11 mouse cellular contexts compared by ENCODE assay signal in the genomic region with DNA sequence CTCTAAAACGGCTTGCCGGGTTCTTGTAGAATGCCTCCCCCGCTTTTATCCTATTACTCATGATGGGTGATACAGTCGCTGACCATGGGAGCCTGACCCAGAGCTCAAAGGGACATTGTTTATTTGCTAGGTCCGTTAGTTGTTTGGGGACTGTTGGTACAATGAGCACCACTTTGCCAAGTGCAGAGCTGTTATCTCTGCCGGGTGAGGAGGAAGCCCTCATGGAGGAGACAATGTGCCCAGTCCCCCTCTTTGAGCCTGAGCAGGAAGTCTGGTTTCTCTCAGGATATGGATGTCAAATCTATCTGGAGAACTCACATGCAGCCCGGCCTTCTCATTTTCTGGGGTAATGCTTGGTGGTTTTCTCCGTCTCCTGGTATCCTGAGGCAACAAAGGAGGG.
DNase-seq lines count a peak whose midpoint lies in the region; ATAC-seq and TF ChIP-seq lines count a peak whose summit lies in the region.
"Had no signal": no experiment of that assay in that cellular context is flagged by ENCODE, and none has a peak within 500 bp of the region (broad histone marks: within the 10 kb centered on the region; RNA-seq: fewer than 3 reads in every experiment).

No protein-coding gene starts in this region.

- H3K4me2 ChIP-seq in heart, postnatal 0 days (ENCODE audit: low read depth, low read length): 0 out of 2 replicates have a peak overlapping the region, but pooled peaks have one; percentile 5
- no peak overlapping the region for H3K4me2 ChIP-seq in limb, embryonic 15.5 days
- H3K4me2 ChIP-seq in stomach, embryonic 14.5 days (replicated peaks; ENCODE audit: low read depth, low read length): no peak overlapping the region
- no peak overlapping the region for H3K4me2 ChIP-seq in neural tube, embryonic 15.5 days

- H3K36me3 ChIP-seq in heart, postnatal 0 days (replicated peaks; ENCODE audit: control insufficient read depth, insufficient read depth, low read length): no peaks in the 10 kb centered on the region
- H3K36me3 ChIP-seq in limb, embryonic 15.5 days: no peaks in the 10 kb centered on the region
- no peaks in the 10 kb centered on the region for H3K36me3 ChIP-seq in stomach, embryonic 14.5 days (ENCODE audit: control insufficient read depth, insufficient read depth, low read length)
- H3K36me3 ChIP-seq in neural tube, embryonic 15.5 days: no peaks in the 10 kb centered on the region

- no peak overlapping the region for H3K9ac ChIP-seq in heart, postnatal 0 days (replicated peaks; ENCODE audit: low read depth, low read length)
- H3K9ac ChIP-seq in limb, embryonic 15.5 days: no peak overlapping the region
- H3K9ac ChIP-seq in stomach, embryonic 14.5 days (replicated peaks; ENCODE audit: low read depth, low read length): no peak overlapping the region
- H3K9ac ChIP-seq in neural tube, embryonic 15.5 days (replicated peaks): no peak overlapping the region

- ATAC-seq in heart, postnatal 0 days (ENCODE audit: insufficient read depth, low read depth): peak; percentile 83
- no peak for ATAC-seq in limb, embryonic 15.5 days (ENCODE audit: insufficient number of reproducible peaks, low FRiP score, low TSS enrichment, low read depth)
- ATAC-seq in stomach, embryonic 14.5 days (ENCODE audit: insufficient number of reproducible peaks, insufficient read depth, low FRiP score, low read depth): peak; percentile 57; the same call in 1 of the 2 replicates
- no peak for ATAC-seq in neural tube, embryonic 15.5 days (ENCODE audit: low FRiP score)

- 10% methylated on average over 8 of the region's 8 CpGs for WGBS in heart, postnatal 0 days
- 40% methylated on average over 8 of the region's 8 CpGs for WGBS in limb, embryonic 15.5 days
- 20% methylated on average over 8 of the region's 8 CpGs for WGBS in stomach, embryonic 14.5 days
- WGBS in neural tube, embryonic 15.5 days: 61% methylated on average over 8 of the region's 8 CpGs

- peak; percentile 55; the same call in 1 of the 2 replicates for TF ChIP-seq EP300 in heart, postnatal 0 days (IDR thresholded peaks at IDR 0.05; ENCODE audit: low read depth)

- no peaks in the 10 kb centered on the region for H3K27me3 ChIP-seq in heart, postnatal 0 days (ENCODE audit: control insufficient read depth, insufficient read depth, low read length)
- no peaks in the 10 kb centered on the region for H3K27me3 ChIP-seq in limb, embryonic 15.5 days
- H3K27me3 ChIP-seq in stomach, embryonic 14.5 days (ENCODE audit: control insufficient read depth, insufficient read depth, low read length): no peaks in the 10 kb centered on the region
- H3K27me3 ChIP-seq in neural tube, embryonic 15.5 days (replicated peaks): no peaks in the 10 kb centered on the region

- no peak overlapping the region for H3K4me3 ChIP-seq in gastrocnemius, adult 2 months
- H3K4me3 ChIP-seq in heart, postnatal 0 days (ENCODE audit: low read depth, low read length): no peak overlapping the region
- no peak overlapping the region for H3K4me3 ChIP-seq in limb, embryonic 15.5 days
- H3K4me3 ChIP-seq in stomach, embryonic 14.5 days (ENCODE audit: low read depth, low read length): no peak overlapping the region
- H3K4me3 ChIP-seq in neural tube, embryonic 15.5 days (replicated peaks): no peak overlapping the region

- TF ChIP-seq CTCF in gastrocnemius, adult 2 months (IDR thresholded peaks at IDR 0.05): no peak
- no peak for TF ChIP-seq CTCF in heart, postnatal 0 days (IDR thresholded peaks at IDR 0.05; ENCODE audit: low read depth)

- peaks cover 30% of the 10 kb centered on the region for H3K4me1 ChIP-seq in heart, postnatal 0 days (ENCODE audit: control insufficient read depth, insufficient read depth)
- H3K4me1 ChIP-seq in limb, embryonic 15.5 days: peaks cover 28% of the 10 kb centered on the region
- H3K4me1 ChIP-seq in stomach, embryonic 14.5 days (ENCODE audit: control insufficient read depth, insufficient read depth, low read length): peaks cover 26% of the 10 kb centered on the region
- no peaks in the 10 kb centered on the region for H3K4me1 ChIP-seq in neural tube, embryonic 15.5 days

- intact Hi-C loops in gastrocnemius, adult 2 months (cut with DNase I): no loop called here

- no peak for DNase-seq in gastrocnemius, adult 2 months
- no peak for DNase-seq in gastrocnemius, adult 18-20 months (ENCODE audit: low spot score)
- peak; percentile 86 for DNase-seq in heart, postnatal 0 days (ENCODE audit: low spot score)
- no peak for DNase-seq in B cell, adult 2 months
- no peak for DNase-seq in left cerebral cortex, adult 11 months (ENCODE audit: low spot score)
- DNase-seq: layer of hippocampus, adult 9-11 months; midbrain, embryonic 14.5 days; thymus, postnatal 36 days had no signal

- peak overlapping the region; percentile 72 for H3K27ac ChIP-seq in gastrocnemius, adult 2 months
- H3K27ac ChIP-seq in heart, postnatal 0 days (ENCODE audit: low read depth): peak overlapping the region; percentile 85
- peak overlapping the region; percentile 6; the same call in 1 of the 2 replicates for H3K27ac ChIP-seq in limb, embryonic 15.5 days
- peak overlapping the region; percentile 34; the same call in 1 of the 2 replicates for H3K27ac ChIP-seq in stomach, embryonic 14.5 days (ENCODE audit: low read length)
- H3K27ac ChIP-seq in neural tube, embryonic 15.5 days (replicated peaks): no peak overlapping the region

- H3K9me3 ChIP-seq in heart, postnatal 0 days (replicated peaks; ENCODE audit: control insufficient read depth, low read length): no peaks in the 10 kb centered on the region
- H3K9me3 ChIP-seq in limb, embryonic 15.5 days: no peaks in the 10 kb centered on the region
- H3K9me3 ChIP-seq in stomach, embryonic 14.5 days (ENCODE audit: control insufficient read depth, low read depth, low read length): no peaks in the 10 kb centered on the region
- H3K9me3 ChIP-seq in neural tube, embryonic 15.5 days (replicated peaks): no peaks in the 10 kb centered on the region

Comparison
In these comparisons a context has a peak if more than half of its experiments do, and no peak if none do; other contexts are left out.
1. ATAC-seq: peak in heart, postnatal 0 days (single experiment) and stomach, embryonic 14.5 days (single experiment); none in limb, embryonic 15.5 days (single experiment) and neural tube, embryonic 15.5 days (single experiment).